Mouse (Mus musculus): ENCODE measurements at regions not wholly inside any gene's neighbourhood (a gene's known extent, or its start where the extent isn't known, plus 50 kb on each side); places are given as distances from the start of the nearest gene placed in this dataset.
A peak's percentile ranks its signal among the peaks of the same experiment; 100 is the strongest.

DNA sequence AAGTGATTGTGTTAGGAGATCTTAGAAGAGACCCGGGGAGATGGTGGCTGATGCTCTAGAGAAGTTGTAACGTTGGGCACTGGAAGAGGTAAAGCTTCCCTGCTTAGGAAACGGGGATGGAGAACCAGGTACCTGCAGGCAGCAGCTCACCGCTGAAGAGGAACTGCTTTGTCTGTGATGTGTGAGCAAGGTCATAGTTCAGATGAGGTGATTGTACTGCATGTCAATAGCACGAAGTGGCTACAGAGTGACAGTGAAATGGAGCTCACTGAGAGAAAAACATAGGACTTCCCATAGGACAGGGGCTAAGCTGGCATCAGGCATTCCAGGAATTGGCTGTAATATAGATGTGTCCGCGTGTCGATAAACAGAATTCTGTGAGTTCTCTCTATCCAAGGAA, 205.1 kb upstream of the Tet2 start:
- no peak for DNase-seq (ENCODE audit: low read depth, low spot score)

DNA sequence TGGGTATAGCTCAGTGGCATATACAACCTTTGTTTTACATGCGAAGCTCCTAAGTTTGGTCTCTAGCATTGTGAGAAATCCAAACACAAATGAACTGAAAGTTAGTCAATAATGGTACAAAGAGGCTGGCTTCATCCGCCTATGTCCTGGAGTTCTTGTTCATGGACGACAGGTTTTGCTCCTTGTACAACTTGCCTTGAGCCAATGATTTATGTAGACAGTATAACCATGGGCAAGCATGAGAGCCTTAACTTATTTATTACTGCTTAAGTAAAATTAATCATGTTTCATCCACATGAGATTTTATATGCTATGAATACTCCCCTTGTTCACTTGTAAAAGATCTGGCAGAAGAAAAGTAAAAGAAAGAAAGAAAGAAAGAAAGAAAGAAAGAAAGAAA, 205.7 kb upstream of the Tet2 start:
- DNase-seq (ENCODE audit: low read depth, low spot score), result no peak

DNA sequence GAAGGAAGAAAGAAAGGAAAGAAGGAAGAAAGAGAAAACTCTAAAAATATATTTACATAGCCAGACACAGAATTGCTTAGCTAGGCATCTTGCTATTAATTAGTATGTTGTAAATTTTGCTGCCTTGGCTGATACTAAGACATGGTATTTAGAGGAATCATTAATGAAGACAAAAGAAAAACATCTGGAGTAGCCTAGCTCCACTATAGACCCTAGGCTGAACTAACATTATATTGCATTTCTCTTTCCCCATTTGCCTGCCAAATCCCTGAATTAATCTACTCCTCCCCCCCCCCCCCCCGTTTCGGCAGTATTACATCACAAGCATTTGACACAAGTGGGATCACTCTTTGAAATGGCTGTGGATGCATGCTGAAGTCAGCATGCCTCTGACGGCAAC, 206.1 kb upstream of the Tet2 start:
- no peak for DNase-seq (ENCODE audit: low read depth, low spot score)

DNA sequence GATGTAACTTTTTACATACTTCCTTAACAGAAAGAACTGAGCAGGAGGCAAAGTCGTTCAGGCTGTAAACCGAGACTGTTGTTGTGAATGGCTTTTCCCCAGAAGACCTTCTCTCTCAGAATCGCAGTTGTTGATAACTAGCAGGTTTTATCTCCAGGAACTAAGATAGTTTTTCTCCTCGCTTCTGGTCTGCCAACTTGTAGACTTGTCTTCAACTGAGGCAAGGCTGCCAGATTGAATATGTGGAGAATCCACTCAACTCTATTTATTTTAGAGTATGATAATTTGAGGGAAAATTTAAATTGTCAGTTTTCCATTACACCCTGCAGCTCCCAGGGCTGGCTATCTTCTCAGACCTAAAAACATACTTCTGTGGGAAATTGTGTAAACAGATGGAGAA, 206.6 kb upstream of the Tet2 start:
- DNase-seq (ENCODE audit: low read depth, low spot score), result no peak

DNA sequence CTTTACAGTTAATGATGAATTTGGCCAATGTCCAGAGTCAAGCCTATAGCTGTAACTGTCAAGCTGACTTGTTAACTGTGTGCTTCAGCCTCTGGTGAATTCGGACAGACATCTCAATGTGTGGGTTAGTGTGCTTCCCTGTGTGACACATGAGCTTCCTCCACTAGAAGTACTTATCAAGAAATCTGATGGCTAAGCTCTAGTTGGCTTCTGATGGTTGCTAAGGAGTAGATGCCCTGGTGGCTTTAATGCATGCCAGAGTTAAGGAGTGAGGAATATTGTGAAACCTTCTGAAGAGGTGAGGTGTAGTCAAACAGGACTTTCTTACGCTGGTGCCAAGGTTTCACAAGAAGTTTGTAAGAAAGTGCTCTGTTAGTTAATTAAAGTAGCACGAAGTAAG, 208.1 kb upstream of the Tet2 start:
- no peak for DNase-seq (ENCODE audit: low read depth, low spot score)

DNA sequence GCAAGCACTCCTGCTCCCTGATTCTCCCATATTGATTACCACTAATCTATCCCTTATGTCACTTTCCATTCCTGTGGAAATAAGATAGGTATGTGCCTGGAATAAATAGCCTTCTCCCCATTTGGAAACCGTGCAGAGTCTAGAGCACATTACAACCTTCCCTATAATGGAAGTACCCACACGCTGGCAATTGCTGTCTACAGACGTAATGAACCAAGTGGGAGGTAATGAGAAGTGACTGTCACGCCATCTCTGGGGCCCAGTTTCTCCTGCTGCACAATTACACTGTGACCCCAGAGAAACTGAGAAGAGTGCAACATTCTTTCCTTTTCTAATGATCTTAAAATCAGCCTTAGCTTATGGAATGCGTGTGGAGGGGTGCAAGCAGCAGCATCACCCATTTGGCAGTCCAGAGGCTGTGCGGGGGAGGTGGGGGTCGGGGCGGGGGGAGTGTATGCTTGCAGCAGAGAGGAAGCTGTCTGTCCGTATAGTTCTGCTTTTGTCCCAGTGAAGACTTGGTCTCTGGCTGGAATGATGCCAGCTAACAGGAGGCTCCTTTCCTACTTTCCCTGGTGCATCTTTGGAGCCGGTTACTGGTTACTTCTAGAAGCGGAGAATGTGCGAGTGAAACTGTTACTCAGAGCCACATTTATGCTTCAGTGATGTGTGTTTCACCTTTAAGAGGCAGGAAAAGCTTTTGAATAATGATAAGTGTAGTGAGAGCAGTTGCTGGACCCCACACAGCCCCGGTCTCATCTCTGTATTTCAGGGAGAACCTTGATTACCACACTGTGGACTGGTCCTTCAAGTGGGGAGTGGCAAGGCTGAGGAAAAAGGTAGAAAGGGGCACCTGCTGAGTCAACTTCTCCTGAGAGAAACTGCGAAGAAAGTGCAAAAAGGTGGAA, 209.3 kb upstream of the Tet2 start:
- no peak for DNase-seq (ENCODE audit: low read depth, low spot score)

DNA sequence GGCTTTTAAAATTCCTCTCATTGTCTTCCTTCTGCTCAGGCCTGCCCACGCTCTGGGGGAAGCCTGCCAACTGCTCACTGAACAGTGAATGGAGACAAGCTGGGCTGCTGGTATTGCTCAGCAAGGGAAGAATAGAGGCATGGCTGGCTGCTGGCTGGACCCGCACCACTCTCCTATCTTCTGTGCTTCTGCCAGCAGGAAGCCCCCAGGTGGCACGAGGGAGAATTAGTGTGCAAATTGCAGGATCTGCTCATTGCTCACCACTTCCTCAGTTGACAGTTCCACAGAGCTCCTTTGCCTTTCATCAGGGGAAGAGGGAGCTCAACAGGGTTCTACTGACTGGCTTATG, 209.9 kb upstream of the Tet2 start:
- peak; percentile 4 for DNase-seq (ENCODE audit: low read depth, low spot score)

DNA sequence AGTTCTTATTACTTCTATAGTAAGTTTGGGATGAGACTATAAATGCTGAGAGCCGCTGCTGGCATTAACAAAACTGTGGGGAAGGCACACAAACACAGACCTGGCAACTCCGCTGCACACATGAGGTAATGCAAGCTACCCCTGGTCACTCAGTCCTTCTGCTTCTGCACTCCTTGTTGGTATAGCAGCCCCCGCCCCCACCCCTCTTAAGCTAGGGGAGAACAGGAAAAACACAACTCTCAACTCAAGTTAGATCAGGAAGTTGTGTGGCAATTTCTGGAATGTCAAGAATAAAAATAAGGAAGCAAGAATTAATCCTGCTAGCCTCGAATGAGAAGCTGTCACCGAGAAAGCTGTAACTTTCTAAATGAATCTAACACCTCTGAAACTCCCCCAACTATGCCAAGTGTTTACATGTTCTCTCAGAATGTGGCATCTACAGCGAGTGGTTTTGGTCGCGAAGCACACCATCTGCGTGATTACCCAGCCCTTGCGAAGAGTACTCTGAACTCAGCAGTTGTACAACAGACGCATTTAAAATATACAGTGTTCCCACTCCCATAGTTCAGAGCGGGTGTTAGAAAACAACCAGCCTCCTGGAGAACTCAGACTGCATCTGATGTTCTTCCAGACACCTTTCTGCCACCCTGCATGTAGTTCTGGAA, 212.9 kb upstream of the Tet2 start:
- DNase-seq (ENCODE audit: low read depth, low spot score), result no peak

DNA sequence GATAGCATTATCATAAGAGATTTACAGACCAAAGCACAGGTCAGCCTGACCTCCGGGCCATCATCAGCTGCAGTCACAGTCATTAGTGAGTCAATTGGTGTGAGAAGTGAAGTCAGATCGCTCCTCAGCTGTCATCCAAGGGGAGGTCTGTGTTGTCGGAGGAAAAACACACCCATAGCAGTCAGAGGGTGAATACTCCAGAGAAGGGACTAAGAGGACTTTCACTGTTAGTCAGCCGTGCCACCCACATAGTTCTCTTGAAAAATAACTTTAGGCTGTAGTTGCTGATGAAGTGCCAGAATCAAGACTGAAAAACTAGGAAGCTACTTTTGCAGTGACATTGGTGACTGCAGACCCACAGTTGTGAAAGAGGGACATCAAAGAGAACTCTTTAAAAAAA, 213.5 kb upstream of the Tet2 start:
- DNase-seq (ENCODE audit: low read depth, low spot score), result no peak

DNA sequence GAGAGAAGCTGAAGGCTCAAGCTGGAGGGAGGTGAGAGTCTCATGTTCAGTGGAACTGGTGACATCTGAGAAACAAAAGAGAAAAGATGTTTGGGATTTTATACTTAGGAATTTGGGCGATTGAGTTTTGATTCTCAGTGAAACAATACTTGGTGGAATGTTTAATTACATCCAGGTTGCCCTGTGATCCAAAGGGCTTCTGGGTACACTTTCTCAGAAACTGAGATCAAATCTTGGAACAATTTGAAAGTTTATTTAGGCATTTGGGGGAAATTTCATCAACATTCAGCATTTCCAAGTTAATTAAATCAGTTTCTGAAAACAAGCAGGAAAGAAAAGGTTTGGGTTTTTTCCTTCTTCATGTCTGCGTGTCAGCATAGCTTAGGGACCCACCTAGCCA, 214.7 kb upstream of the Tet2 start:
- no peak for DNase-seq (ENCODE audit: low read depth, low spot score)

DNA sequence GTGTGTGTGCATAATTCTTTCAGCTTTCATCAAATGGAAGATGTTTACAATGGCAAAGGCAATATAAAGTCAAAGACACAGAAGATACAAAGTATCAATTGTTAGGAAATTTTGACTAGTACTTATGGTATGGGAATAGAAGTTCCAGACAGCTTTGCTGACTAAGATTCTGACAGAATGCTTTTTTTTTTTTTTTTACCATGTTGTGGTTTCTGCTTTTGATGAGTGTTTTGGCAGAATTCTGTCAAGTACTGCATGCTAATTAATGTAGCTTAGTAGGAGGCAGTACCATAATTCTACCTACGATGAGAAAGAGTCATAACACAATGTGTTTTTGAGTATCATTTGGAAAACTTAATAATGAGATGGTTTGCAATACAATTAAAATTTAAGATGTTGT, 215.3 kb upstream of the Tet2 start:
- no peak for DNase-seq (ENCODE audit: low read depth, low spot score)

DNA sequence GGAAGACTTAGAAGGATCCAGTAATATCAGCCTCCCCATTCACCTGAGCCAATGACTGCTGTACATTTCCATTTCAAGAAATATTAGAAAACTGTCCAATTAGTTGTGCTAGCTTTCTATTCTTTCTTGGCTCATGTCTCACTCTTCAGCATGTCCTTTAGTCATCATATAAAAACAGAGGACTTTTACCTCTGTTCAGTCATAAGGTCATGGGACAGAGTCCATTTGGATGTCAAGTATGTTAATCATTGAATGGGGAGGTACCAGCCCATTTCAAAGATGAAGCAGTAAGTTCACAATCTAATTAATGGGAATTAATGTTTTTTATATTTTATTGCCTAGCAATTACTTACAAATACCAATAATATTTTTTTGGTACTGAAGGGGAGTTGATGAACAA, 218.8 kb upstream of the Tet2 start:
- DNase-seq (ENCODE audit: low read depth, low spot score), result no peak

DNA sequence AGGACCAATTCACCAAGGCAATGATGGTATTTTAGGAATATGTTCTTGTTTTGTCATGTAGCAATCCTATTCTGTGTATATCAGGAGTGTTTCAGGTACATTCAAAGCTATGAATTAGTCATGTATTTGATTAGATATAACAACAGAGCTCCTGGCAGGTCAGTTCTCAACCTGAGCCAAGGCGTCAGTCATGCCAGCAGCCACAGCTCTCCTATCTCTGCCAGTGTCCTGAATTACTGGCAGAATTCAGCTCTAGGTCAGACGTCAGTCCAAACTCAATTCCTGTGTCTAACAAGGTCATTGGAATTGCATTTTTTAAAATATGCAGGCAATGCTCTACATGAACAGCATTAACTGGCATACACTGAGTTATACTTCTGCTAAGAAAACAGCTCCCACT, 228.6 kb upstream of the Tet2 start:
- no peak for DNase-seq (ENCODE audit: low read depth, low spot score)

DNA sequence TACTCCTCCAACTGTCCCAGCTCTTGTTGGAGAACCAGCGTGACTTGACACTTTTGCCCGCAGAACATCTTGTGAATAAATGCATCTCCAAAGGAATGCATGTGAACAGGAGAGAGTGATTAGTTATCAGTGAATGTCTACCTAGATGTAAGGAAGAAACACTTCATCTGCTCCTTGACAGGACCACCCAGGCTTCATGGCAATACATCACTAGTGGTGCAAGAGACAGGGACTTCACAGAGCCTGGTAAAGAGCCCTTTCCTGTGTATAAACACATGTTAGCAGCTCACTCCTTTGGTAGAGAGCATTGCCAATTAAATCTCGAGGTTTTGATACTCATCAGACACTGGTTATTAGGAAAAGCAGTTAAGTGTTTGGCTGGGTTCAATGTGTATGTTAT, 229.3 kb upstream of the Tet2 start:
- no peak for DNase-seq (ENCODE audit: low read depth, low spot score)

DNA sequence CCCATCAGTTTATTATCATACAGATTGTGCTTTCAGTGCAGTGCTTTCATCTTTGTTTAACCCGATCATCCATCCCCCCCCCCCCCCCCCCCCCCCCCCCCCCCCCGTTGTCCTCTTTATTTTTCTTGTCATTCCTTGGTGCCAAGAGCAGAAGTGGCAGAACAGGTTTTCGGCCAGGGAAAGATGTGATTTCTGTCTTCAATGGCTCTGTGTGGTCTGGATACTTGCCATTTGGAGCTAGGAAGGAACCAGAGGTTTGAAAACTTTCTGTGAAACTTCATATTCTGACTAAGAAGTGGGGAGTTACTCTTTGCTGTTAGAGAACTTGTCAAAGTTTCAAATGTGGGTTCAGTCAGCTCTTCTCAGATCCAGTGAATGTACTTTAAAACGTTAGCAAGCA, 231.1 kb upstream of the Tet2 start:
- no peak for DNase-seq (ENCODE audit: low read depth, low spot score)

DNA sequence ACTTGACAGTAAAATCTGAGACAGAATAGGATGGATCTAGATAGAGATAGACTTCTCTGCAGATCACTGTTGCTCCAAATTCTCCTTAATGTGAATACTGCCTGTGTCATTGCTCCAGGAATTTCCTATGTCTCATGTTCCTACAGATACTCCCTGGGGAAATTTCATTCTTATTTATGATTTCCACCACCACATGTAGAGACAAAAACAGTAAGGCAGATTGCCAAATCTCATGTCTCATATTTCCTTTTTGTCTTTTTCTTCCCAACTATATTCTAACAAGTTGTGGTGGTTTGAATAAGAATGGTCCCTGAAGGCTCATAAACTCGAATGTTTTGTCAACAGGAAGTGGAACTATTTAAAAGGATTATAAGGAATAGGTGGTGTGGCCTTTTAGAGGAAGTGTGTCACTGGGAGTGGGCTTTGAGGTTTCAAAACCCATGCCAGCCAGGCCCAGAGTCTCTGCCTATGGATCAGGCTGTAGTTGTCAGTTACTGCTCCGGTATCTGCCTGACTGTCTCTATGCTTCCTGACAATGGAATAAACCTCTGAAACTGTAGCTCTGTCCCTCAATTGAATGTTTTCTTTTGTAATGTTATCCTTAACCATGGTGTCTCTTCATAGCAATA, 234.3 kb upstream of the Tet2 start:
- no peak for DNase-seq (ENCODE audit: low read depth, low spot score)

DNA sequence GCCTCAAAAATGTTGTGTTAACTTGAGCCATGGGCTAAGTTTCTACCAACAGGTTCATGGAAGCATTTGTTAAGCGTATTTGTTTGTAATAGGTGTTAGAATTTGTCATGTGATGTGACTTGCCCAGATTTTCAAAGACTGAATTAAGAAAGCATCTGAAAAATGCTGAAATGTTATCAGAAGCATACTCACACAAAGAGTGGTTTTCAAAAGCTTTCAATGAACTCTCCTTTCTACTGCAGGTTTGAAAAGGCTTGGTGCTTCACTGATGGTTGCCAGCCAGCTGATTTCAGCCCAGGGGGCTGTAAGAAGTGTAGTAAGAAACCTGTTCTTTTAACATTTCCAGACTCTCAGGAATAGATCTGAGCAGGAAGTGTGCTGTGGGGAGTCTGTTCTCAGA, 238.1 kb upstream of the Tet2 start:
- DNase-seq (ENCODE audit: low read depth, low spot score), result no peak

DNA sequence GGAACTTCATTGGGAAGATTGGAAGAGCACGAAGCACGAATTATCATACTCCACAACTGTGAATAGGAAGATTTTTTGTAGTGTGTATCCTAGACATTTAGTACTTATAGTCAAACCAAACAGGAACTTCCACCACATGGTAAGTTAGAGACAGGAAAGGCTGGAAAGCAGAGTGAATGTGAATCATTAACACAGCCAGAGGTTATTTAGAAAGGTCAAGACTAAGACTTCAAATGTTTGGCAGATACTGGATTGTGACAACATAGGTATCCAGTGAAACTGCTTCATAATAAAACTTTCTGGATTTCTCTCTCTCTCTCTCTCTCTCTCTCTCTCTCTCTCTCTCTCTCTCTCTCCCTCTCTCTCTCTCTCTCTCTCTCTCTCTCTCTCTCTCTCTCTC, 246.4 kb upstream of the Tet2 start:
- no peak for DNase-seq (ENCODE audit: low read depth, low spot score)

DNA sequence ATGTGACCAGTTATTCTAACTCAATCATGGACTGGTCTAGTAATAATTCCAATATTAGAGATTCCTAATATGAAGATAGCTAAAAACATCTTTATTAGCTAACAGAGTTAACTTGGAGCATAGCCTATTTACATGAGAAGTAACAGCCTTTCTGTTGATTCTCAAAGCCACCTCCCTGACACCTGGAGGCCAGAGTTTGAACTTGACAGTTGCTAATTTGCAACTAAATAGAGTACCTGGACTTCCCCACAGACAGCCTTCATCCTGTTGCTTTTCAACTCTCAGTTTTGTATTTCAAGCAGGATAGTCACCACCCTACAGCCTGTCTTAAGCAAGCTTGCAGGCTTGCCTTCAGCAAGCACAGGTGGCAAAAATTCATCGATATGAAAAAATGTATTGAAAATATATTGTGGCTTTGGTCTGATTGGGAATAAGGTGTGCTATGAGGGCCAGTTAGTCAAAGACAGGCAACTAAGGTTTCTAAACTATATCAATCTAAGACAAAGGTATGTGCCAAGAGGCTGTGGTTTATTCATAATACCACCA, 264.1 kb upstream of the Tet2 start:
- DNase-seq (ENCODE audit: low read depth, low spot score), result peak; percentile 78

DNA sequence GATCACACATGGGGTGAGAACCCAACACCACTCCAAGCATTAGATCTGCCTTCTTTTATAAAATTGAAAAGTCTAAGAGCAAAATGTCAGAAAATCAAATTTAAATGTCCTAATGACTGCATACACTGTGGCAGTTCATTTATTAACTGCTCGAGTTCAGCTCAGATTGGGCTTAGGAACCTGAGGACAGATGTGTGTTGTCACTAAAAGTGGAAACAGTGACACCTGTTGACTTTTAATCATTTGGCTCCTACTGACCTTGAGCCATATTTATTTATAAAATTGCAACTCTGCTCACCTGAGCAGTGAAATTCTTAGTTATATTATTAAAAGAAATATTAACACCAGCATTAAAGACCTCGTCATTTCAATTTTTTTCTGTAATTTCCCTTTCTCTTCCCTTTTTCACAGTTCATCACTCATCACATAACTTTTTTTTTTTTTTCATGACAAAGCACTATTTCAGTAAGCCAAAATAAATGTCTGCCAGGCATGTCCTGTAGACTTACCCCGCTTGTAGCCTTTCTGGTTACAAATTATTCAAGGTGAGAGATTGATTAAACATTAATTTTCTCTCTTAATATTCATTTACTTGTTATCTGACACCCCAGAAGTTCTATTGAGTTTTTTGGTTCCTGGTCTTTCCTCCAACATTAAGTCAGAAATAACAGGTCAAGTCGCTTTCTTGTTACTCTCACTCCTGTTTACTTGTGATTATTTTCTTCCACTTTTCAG, 274.2 kb upstream of the Tet2 start:
- DNase-seq (ENCODE audit: low read depth, low spot score), result no peak

DNA sequence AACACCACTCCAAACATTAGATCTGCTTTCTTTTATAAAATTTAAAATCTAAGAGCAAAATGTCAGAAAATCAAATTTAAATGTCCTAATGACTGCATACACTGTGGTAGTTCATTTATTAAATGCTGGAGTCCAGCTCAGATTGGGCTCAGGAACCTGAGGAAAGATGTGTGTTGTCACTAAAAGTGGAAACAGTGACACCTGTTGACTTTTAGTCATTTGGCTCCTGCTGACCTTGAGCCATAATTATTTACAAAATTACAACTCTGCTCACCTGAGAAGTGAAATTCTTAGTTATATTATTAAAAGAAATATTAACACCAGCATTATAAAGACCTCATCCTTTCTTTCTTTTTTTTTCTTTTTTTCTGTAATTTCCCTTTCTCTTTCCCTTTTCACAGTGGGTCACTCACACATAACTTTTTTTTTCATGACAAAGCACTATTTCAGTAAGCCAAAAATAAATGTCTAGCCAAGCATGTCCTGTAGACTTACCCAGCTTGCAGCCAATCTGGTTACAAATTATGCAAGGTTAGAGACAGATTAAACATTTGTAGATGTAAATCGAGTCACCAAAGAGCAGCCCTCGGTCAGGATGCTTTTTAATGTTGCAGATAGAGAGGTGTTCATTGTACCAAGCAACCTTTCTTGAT, 288.9 kb upstream of the Tet2 start:
- DNase-seq (ENCODE audit: low read depth, low spot score), result no peak

DNA sequence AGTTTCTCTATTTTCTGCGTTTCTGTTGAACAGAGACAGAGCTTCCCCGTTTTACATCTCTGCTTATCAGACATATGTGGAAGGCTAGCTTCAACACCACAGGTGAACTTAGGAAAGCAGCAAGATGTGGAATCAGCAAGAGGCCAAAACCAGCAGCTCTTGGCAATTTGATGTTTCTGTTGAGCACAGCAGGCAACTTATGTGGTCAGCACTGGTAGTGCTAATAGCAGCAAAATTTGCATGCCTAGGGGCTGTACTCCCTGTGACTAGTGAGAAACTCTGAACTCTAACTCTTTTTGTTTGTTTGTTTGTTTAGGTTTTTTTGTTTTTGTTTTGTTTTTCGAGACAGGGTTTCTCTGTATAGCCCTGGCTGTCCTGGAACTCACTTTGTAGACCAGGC, 289.5 kb upstream of the Tet2 start:
- DNase-seq (ENCODE audit: low read depth, low spot score), result no peak
